Mouse (Mus musculus) embryonic fibroblast, embryonic 13.5 days (primary cell): ENCODE measurements around the gene Prr23a3. TPM values are rescaled to one million over a fixed set of nuclear protein-coding genes. Genes with fewer than 3 reads are reported as not detected.

Source experiments
- H3K27ac ChIP-seq: 2 replicates; pipeline ENCODE4 v1.5.1; 2012; ENCODE audit warnings: low read length, control low read depth, inconsistent platforms; ENCODE audit not compliant: insufficient read depth
- H3K4me1 ChIP-seq: 2 replicates; pipeline ENCODE4 v1.6.1; 2011; ENCODE audit warnings: low read length; ENCODE audit not compliant: control insufficient read depth, insufficient read depth
- H3K4me3 ChIP-seq: 2 replicates; pipeline ENCODE4 v1.5.1; 2011; ENCODE audit warnings: mild to moderate bottlenecking, control low read depth, low read length; ENCODE audit not compliant: insufficient read depth
- CTCF ChIP-seq: IDR thresholded peaks from 2 replicates; pipeline ENCODE4 v1.5.1; 2011; ENCODE audit warnings: mild to moderate bottlenecking, control low read depth, low read length, moderate library complexity, borderline replicate concordance; ENCODE audit not compliant: insufficient read depth
- POLR2A ChIP-seq: IDR thresholded peaks from 2 replicates; pipeline ENCODE4 v1.6.1; 2011; ENCODE audit warnings: low read depth, mild to moderate bottlenecking, control low read depth, low read length, moderate library complexity
- polyA plus RNA-seq: library from polyadenylated mRNA; stranded (reverse); fragments of >200 nt; gene quantifications from 2 replicates; pipeline ENCODE4 v1.2.4, GENCODE M21; 2011; ENCODE audit warnings: low read depth; ENCODE audit not compliant: missing spikeins, insufficient read length

The Prr23a3 gene
- polyA plus RNA-seq, result not detected in 2 replicates

- no peaks in the 10 kb centered on the region for H3K4me1 ChIP-seq
- no peak for TF ChIP-seq CTCF
- no peak for TF ChIP-seq POLR2A
- no peak within 1 kb of the TSS for H3K27ac ChIP-seq
- H3K4me3 ChIP-seq, result no peak within 1 kb of the TSS
Observed at GRCm38 (mm10) chr9:98864571-98864970, at the start of gene Prr23a3. Prr23a3 (plus strand) TSS chr9:98864767.

- Histone ChIP-seq H3K27ac (no peak overlapping the region), H3K4me1 (no peaks in the 10 kb centered on the region), H3K4me3 (no peak overlapping the region)
- TF ChIP-seq POLR2A, result no peak
- TF ChIP-seq CTCF, result no peak
Observed at GRCm38 (mm10) chr9:98816066-98816465, 48.5 kb upstream of the Prr23a3 start.

- TF ChIP-seq CTCF (no peak), POLR2A (no peak)
- Histone ChIP-seq H3K4me3 (no peak overlapping the region), H3K27ac (no peak overlapping the region), H3K4me1 (no peaks in the 10 kb centered on the region)
Observed at GRCm38 (mm10) chr9:98817592-98817991, 47.0 kb upstream of the Prr23a3 start.

GRCm38 (mm10) chr9:98818971-98819370 lies 45.6 kb upstream of the Prr23a3 start:
- H3K4me3 ChIP-seq, result no peak overlapping the region
- TF ChIP-seq CTCF, result no peak
- no peak for TF ChIP-seq POLR2A
- no peak overlapping the region for H3K27ac ChIP-seq

GRCm38 (mm10) chr9:98819481-98819880 lies 45.1 kb upstream of the Prr23a3 start:
- Histone ChIP-seq H3K4me3 (no peak overlapping the region), H3K4me1 (no peaks in the 10 kb centered on the region), H3K27ac (no peak overlapping the region)
- TF ChIP-seq POLR2A, result no peak
- no peak for TF ChIP-seq CTCF

More at GRCm38 (mm10) chr9:98818971-98819370, 45.6 kb upstream of the Prr23a3 start:
- no peaks in the 10 kb centered on the region for H3K4me1 ChIP-seq

- no peak overlapping the region for H3K27ac ChIP-seq
- no peaks in the 10 kb centered on the region for H3K4me1 ChIP-seq
- TF ChIP-seq POLR2A (no peak), CTCF (no peak)
- no peak overlapping the region for H3K4me3 ChIP-seq
Observed at GRCm38 (mm10) chr9:98820461-98820860, 44.1 kb upstream of the Prr23a3 start.

- H3K27ac ChIP-seq, result no peak overlapping the region
- H3K4me1 ChIP-seq, result no peaks in the 10 kb centered on the region
- TF ChIP-seq CTCF (no peak), POLR2A (no peak)
- no peak overlapping the region for H3K4me3 ChIP-seq
Observed at GRCm38 (mm10) chr9:98821067-98821466, 43.5 kb upstream of the Prr23a3 start.

- TF ChIP-seq POLR2A (no peak), CTCF (no peak)
- no peaks in the 10 kb centered on the region for H3K4me1 ChIP-seq
- no peak overlapping the region for H3K27ac ChIP-seq
- no peak overlapping the region for H3K4me3 ChIP-seq
Observed at GRCm38 (mm10) chr9:98823805-98824204, 40.8 kb upstream of the Prr23a3 start.

GRCm38 (mm10) chr9:98829508-98829907 lies 35.1 kb upstream of the Prr23a3 start:
- Histone ChIP-seq H3K4me3 (no peak overlapping the region), H3K4me1 (no peaks in the 10 kb centered on the region), H3K27ac (no peak overlapping the region)
- TF ChIP-seq POLR2A (no peak), CTCF (no peak)

- TF ChIP-seq CTCF (no peak), POLR2A (no peak)
Observed at GRCm38 (mm10) chr9:98837537-98838074, 27.0 kb upstream of the Prr23a3 start.

GRCm38 (mm10) chr9:98842117-98842516 lies 22.4 kb upstream of the Prr23a3 start, which contains the start of gene Prr23a1:
Prr23a1 (plus strand) TSS chr9:98842503.
- Histone ChIP-seq H3K4me1 (no peaks in the 10 kb centered on the region), H3K4me3 (no peak within 1 kb of the TSS), H3K27ac (no peak within 1 kb of the TSS)
- no peak for TF ChIP-seq CTCF
- TF ChIP-seq POLR2A, result no peak

More at GRCm38 (mm10) chr9:98837537-98838074, 27.0 kb upstream of the Prr23a3 start:
- Histone ChIP-seq H3K4me3 (no peak overlapping the region), H3K27ac (no peak overlapping the region), H3K4me1 (no peaks in the 10 kb centered on the region)
